Mouse (Mus musculus) thymus, postnatal 0 days (tissue): ENCODE results near the gene Cntnap1. TPM values are rescaled to one million over a fixed set of nuclear protein-coding genes. Genes with fewer than 3 reads are reported as not detected.

ENCODE experiments used
- DNase-seq: peaks from one replicate; pipeline ENCODE4 v3.0.0-alpha.2; 2015; ENCODE audit warnings: low spot score
- polyA plus RNA-seq: library from polyadenylated mRNA; unstranded; fragments of >200 nt; fragmentation: Nextera tagmentation; extraction: Ambion mirVana; gene quantifications from 2 replicates; pipeline ENCODE4 v1.2.1, GENCODE M21; 2015

The Cntnap1 gene
- polyA plus RNA-seq, 1 experiment from 2014 or later, result 0.53 TPM

DNA sequence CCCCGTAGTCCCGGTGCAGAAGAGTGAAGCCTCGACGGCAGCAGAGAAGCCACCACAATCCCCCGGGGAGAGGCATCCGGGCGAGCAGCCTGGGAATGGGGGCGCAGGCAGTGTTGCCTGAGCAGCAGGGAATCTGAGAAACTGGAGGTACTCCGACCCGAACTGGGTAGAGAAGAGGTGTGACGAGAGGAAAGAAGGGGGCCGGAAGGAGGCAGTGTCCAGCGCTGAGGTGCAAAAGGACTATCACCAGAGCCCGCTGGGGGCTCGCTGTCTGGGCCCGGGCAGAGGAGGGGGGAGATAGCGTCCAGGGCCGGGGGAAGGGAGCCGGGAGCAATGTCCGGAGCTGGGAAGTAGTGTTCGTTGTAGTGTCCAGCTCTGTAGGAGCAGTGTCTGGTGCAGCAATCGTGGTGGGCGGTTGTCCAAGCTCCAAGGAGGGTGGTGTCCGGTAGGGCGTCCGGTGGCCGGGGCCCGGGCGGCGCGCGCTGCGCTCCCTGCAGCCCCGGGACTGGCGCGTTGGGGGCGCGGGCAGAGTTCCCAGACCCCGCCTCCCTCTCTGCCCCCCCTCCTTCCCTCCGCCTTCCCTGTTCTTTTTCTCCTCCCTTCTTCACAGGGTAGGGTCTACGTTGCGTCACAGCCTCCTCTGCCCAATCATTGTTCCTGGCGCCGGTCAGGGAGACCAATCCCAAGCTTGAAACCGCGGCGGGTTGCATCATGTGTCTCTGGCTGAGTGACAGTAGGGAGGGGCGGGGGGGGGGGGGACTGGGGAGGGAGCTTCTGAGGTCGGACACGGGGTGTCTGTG lies 688 bp downstream of the Cntnap1 start, which contains the start of gene Plekhh3:
Gene Plekhh3 (minus strand): TSS at position 541 of the 800 bp plus-strand sequence.
- peak; percentile 85 for DNase-seq

DNA sequence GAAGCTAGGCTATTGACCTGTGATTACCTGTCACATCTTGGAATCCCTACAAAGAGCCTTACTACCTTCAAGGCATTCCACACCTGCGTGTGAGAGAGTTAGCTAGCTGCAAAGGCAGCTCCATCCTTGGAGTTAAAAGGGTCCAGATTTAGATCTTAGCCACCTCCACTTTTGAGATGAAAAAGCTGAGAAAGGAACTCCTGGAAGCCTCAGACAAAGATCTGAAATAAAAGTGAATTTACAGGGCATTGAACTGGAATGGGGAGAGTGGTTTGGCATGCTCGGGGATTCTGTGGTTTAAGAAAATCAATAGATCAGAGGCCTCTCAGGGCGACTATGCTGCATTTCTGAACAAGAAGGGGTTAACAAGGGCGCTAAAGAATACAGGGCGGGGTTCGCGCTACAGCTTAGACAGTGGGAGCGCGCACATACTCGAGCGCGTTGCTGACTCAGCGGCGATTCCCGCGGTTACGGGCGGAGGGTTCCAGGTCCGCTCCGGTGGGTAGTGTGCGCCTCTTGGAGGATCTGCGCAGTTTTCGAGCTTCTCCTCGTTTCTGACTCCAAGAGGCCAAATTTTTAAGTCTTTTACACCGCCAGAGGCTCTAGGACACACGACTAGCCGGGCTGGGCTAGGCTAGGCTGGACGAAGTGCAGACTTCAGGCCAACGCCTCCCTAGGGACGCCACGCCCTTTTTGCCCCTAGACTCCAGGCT lies 1.6 kb downstream of the Cntnap1 start:
- DNase-seq, result peak; percentile 43

DNA sequence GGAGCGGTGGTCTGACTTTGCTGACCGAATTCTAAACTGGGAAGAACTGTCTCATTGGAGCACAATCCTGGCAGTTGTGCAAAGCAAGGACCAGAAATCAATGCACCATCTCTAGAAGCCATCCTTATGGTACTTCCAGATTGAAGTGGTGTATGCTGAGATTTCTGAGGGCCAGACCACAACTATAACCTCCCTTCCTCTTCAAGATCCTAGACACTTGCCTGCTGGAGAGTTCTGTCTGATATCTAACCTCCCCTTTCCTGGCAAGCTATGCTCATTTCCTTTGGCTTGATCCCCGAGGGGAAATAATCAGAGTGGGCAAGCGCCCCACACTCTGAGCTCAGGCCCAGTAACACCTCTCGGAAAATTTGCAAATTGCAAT lies 2.1 kb downstream of the Cntnap1 start:
- no peak for DNase-seq

DNA sequence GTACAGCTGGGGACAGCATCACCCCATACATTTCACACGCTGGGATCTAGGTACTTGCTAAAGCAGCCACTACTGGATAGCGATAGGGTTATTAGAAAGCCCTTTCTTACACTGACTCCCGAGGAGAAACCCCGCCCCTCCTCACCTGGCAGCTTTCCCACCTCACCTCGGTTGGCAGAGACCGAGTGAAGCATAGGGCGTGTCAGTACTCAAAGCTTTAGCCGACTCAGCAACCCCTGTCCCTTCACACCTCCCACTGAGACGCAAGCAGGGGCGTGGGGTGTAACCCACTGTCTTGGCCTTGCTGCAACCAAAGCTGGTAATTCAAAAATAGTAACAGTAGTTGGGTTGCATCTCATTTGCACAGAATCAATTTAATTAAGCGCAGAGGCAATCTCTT lies 2.8 kb downstream of the Cntnap1 start:
- no peak for DNase-seq

DNA sequence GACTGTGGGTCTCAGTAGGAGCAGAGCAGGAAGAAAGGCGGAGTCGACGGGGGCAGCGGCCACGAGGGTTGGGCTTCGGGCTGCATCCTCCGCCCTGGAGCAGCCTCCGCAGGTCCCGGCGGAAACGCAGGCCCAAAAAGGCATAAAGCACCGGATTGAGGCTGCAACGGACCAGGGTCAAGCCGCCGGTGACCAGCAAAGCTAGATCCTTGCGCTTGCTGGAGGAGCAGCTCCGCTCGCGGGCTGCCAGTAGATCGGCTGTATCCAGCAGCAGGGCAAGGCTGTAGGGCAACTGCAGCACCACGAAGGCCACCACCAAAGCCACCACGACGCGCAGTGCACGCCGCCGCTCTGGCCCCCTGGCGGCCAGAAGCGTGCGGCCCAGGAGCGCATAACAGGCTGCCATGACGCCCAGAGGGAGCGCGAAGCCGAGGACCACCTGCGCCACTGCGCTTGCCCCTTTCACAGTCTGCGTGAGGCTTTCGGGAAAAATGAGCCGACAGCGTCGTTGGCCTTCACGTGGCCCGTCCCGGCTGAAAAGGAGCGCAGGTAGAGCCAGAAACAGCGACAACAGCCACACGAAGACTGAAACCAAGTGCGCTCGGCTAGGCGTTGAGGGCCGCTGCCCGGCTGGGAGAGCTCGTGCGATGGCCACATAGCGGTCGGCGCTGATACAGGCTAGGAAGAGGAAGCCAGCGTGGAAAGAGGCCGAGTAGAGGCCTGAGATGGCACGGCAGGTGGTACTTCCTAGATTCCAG lies 3.5 kb downstream of the Cntnap1 start:
- peak; percentile 84 for DNase-seq

DNA sequence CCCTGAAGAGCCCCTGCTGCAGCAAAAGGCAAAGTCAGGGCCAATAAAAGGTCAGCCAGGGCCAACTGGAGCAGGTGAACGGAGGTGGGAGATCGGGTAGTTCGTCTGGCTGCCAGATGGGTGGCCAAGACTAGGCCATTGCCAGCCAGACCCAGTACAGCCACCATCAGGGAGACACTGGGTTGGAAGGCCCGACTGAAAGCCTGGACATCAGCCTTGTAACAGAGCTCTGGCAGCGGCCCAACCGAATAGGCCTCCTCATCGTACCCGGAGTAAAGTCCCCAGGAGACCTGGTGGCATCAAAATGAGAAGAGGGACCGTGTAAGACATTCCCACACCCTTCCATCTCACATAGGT lies 4.0 kb downstream of the Cntnap1 start:
- DNase-seq, result no peak

DNA sequence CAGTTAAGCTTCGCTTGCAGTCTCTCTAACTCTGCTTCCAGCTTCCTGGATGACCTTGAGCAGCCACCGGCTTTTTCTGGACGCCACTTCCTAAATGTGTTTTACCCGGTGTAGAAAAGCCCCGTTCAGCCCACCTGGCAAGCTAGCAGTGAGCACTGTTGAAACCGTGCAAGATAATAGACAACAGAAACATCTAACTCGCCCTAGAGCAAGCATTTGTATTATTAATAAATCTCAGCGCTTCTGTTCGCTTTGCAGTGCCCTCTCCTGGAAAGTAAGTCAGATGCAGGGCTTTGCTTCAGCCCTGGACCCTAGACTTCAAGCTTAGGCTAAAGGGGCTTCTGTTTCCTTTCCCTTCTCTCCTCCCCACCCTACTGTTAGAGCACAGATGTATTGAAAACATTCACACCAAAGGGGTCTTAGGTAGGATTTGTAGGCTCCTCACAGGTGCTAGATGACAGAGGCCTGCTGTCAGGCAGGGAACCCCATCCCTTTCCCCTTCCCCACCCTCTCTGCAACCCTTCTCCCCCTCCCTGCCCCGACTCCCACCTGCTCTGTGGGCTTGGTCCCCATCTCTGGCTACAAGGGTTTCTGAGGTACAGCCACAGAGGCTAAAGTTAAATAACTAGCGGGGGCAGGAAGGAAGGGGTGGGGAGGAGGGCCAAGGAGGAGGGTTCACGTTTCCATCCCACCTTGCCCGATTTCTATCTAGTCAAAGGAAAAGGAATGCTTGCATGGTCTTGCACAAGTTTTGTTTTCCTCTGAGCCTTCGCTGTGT lies 4.7 kb downstream of the Cntnap1 start, which contains the start of gene Ccr10:
Gene Ccr10 (minus strand): TSS at position 593 of the 778 bp plus-strand sequence.
- DNase-seq, result no peak

DNA sequence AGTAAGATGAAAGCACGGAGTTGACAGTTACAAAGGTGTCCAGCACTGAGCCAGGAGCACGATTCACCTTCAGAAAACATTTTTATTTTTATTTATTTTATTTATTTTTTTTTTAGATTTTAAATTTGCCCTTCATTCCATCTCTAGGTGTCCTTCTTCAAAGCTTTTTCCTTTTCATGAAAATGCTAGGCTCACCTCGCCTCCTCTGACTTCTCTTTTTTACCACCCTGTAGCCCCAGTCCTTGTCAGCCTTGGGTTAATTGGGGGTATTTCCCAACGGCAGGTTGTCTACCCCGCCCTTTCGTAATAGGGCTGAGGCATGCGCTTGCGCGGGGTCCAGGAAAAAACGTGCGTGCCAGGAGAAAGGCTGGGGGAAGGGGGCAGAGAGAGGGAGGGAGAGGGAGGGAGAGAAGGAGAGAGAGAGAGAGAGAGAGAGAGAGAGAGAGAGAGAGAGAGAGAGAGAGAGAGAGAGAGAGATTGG lies 5.4 kb downstream of the Cntnap1 start:
- no peak for DNase-seq

DNA sequence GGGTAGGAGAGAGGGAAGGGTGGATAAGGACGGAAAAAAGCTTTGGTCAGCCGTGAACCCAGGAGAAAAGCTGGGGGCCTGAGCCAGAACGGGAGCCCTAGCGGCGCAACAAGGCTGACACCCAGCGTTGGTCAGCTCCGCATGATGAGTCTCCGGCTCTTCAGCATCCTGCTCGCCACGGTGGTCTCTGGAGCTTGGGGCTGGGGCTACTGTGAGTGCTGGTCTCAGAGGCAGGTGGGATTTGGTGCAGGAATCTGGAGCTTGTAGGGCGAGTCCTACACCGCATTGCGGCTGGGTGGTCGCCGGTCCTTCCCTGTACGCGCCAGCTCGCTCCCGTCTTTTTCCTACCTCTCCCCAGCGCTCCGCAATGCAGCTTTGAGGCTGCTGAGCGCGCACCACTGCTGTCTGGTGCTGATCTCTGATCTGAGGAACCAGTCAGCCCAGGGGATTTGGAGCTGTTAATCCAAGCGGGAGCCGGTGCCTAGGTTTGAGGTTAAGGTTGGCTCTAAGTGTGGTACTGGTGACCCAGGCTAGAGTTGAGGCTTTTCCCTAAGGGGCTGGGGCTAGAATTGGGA lies 5.9 kb downstream of the Cntnap1 start:
- DNase-seq, result no peak

DNA sequence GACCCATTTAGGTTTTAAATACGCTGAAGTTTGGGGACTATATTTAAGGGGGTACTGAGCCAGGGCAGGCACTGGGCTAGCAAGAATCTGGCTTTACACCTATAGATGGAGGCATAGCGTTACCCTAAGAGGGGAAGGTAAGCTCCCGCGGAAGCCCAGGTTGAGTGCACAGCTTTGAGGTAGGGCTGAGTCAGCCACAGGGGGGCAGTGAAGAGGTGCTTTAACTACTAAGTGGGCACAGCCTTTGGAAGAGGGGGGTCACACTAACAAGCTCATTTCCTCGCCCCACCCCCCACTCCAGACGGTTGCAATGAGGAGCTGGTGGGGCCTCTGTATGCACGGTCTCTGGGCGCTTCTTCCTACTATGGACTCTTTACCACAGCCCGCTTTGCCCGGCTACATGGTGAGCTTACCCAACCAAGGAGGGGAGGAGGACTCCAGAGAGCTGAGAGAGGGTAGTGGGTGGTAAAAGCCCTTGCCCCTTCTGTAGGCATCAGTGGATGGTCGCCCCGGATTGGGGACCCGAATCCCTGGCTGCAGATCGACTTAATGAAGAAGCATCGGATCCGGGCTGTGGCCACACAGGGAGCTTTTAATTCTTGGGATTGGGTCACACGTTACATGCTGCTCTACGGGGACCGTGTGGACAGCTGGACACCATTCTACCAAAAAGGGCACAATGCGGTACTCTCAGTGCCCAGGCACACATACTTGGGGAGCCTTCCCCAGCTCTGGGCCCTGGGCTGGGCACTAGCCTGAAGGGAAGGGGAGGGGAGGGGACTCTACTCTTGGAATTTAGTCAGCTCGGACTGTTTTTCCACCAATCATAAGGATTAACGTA lies 6.8 kb downstream of the Cntnap1 start:
- peak; percentile 81 for DNase-seq

DNA sequence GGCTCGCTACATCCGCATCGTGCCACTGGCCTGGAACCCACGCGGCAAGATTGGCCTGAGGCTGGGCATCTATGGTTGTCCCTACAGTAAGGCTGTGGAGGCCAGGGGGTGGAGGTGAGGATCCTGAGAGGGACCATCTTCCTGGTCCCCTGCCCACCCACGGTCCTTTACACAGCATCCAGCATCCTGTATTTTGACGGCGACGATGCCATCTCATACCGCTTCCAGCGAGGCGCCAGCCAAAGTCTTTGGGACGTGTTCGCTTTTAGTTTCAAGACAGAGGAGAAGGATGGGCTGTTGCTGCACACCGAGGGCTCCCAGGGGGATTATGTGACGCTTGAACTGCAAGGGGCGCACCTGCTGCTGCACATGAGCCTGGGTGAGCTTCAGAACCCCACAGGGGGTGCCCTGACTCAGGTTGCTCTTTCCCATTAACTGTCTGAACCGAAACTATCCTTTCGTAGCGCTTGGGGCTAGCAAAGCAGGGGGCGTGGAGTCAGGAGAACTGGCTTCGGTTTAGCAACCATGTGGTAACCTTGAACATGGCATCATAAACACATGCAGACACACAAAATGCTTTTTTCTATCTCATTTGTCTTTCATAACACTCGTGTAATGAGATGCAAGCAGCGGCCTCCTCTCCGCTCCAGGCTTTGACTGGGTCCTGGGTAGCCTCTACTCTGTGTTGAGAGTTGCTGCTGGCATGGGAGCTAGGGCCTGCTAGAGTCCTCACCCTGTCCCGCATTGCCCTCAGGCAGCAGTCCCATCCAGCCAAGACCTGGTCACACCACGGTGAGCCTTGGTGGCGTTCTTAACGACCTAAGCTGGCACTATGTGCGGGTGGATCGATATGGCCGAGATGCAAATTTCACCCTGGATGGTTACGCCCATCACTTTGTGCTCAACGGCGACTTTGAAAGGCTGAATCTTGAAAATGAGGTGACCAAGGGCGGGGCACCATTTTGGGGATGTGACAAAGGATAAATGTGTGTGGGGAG lies 8.0 kb downstream of the Cntnap1 start:
- no peak for DNase-seq

DNA sequence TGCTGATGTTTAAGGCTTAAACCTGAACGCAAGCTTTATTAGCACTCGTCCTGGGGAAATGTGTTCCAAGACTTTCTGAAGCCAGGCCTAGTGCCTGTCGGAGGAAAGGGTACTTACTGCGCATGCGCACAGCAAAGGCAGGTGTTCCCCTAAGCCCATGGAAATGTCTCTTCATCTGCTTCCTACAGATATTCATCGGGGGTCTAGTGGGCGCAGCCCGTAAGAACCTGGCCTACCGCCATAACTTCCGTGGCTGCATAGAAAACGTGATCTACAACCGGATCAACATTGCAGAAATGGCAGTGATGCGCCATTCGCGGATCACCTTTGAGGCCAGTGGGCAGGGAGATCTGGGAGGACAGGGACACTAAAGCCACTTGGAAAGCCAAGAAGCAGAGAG lies 9.0 kb downstream of the Cntnap1 start:
- no peak for DNase-seq

DNA sequence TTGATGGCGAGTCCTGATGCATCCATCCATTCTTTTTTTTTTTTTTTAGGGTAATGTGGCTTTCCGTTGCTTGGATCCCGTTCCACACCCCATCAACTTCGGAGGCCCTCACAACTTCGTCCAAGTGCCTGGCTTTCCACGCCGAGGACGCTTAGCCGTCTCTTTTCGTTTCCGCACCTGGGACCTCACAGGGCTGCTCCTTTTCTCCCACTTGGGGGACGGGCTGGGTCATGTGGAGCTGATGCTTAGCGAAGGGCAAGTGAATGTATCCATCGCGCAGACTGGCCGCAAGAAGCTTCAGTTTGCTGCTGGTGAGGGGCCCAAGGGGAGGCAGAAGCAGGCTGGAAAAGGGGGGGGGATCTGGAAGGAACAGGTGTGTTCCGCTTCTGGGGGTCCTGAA lies 9.9 kb downstream of the Cntnap1 start:
- no peak for DNase-seq

DNA sequence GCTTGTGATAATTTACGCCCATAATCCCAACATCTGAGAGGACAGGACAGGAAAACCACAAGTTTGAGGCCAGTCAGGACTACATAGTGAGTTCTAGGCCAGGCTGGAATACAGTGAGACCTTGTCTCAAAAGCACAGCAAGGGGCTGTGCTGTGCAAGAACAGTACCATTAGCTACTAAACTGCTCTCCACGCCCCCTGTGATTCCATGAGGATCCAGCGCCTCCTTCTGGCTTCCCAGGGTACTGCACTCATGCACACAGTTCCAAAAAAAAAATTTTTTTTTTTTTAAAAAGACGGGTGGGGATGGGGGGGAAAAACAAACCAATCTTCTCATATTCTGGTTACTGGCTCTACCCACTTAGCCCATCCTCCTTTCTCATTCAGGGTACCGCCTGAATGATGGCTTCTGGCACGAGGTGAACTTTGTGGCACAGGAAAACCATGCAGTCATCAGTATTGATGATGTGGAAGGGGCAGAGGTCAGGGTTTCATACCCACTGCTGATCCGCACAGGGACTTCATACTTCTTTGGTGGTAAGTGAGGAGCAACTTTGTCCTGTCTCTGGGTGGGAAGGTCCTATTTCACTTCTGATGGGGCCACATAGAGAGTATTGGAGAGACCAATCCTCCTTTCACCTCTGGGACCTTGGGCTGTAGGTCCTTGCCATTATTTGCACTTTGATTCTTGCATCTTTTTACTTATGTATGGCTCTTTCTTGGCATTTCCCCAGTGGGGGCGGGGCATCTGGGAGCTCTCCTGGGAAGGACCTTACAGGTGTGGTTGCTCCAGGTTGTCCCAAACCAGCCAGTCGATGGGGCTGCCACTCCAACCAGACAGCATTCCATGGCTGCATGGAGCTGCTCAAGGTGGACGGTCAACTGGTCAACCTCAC lies 10.8 kb downstream of the Cntnap1 start:
- DNase-seq, result peak; percentile 26

DNA sequence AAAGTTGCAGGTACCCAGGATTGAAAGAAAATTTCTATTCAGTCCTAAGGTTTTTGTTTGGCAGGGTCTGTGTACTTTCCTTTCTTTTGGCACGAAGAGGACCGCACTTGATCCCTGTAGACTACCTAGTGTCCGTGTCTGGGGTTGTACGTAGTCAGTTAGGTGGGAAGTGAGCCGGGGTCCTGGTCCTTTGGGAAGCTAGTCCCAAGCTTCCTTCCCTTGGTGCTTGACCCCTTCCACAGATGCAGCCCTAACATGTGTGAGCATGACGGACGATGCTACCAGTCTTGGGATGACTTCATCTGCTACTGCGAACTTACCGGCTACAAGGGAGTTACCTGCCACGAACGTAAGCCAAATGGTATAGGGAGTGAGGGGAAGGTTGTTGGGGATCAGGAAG lies 11.6 kb downstream of the Cntnap1 start:
- no peak for DNase-seq

DNA sequence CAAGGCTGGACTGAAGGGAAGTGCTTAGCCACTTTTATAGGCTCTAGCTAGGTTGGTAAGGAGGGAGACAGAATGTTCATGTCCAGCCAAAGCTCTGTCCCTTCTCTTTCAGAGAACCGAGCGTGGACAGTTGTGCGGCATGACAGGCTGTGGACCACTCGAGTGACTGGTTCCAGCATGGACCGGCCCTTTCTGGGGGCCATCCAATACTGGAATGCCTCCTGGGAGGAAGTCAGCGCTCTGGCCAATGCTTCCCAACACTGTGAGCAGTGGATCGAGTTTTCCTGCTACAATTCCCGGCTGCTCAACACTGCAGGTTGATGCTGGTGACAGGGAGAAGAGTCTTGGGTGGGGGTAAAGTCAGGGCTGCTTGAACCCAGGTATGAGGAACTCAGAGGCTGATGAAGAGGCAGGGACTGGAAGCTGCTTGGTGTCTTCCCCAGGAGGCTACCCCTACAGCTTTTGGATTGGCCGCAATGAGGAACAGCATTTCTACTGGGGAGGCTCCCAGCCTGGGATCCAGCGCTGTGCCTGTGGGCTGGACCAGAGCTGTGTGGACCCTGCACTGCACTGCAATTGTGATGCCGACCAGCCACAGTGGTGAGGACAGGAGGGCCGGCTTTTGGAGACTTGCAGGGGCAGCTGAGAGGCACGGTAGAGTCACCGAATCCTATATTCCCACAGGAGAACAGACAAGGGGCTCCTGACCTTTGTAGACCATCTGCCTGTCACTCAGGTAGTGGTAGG lies 12.6 kb downstream of the Cntnap1 start:
- no peak for DNase-seq

DNA sequence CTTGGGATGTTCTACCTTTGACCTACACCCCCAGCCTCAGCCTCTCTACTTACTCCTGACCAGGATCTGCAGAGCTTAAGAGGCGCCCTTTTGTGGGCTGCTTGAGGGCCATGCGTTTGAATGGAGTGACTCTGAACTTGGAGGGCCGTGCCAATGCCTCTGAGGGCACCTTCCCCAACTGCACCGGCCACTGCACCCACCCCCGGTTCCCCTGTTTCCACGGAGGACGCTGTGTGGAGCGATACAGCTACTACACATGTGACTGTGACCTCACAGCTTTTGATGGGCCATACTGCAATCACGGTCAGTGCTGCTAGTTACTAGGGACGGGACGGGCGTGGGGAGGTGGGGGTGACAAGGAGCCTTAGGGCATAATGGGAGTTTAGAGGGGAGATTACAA lies 14.7 kb downstream of the Cntnap1 start:
- DNase-seq, result no peak
